8 mouse cellular contexts compared by ENCODE assay signal in genomic region chr5:66337025-66337968, GRCm38 (mm10).
A peak's percentile ranks its signal among the peaks of the same experiment; 100 is the strongest.
DNase-seq lines count a peak whose midpoint lies in the region; ATAC-seq and TF ChIP-seq lines count a peak whose summit lies in the region.
"Had no signal": no experiment of that assay in that cellular context is flagged by ENCODE, and none has a peak within 500 bp of the region (broad histone marks: within the 10 kb centered on the region; RNA-seq: fewer than 3 reads in every experiment).

No protein-coding gene starts in this region.

- DNase-seq in cerebellum, adult 2 months: peak; percentile 58 to 61
- peak; percentile 33 for DNase-seq in gastrocnemius, adult 18-20 months (ENCODE audit: low spot score)
- DNase-seq in limb, embryonic 14.5 days (ENCODE audit: low spot score): peak; percentile 50
- DNase-seq in thymus, adult 2 months: peak; percentile 46

- H3K4me2 ChIP-seq in hindbrain, embryonic 13.5 days: peak overlapping the region; percentile 91
- H3K4me2 ChIP-seq in limb, embryonic 14.5 days (replicated peaks; ENCODE audit: low read depth, low read length, severe bottlenecking): peak overlapping the region; percentile 87
- H3K4me2 ChIP-seq in midbrain, embryonic 15.5 days: peak overlapping the region; percentile 94

- H3K4me3 ChIP-seq in cerebellum, adult 2 months (replicated peaks; ENCODE audit: insufficient read depth, low read depth, low read length): peak overlapping the region; percentile 51
- H3K4me3 ChIP-seq in hindbrain, embryonic 13.5 days: peak overlapping the region; percentile 64
- peak overlapping the region; percentile 37 for H3K4me3 ChIP-seq in limb, embryonic 14.5 days (replicated peaks; ENCODE audit: low read length)
- peak overlapping the region; percentile 60 for H3K4me3 ChIP-seq in midbrain, embryonic 15.5 days
- H3K4me3 ChIP-seq in thymus, adult 2 months (ENCODE audit: control insufficient read depth, insufficient read depth, low read length): peak overlapping the region; percentile 30
- H3K4me3 ChIP-seq: erythroblast, embryonic 14.5 days had no signal

- no peak for TF ChIP-seq POLR2A in cerebellum, adult 2 months (IDR thresholded peaks at IDR 0.05; ENCODE audit: borderline replicate concordance, insufficient read depth, low read length)
- TF ChIP-seq POLR2A in limb, embryonic 14.5 days (IDR thresholded peaks at IDR 0.05; ENCODE audit: borderline replicate concordance, extremely low read depth, insufficient read depth, insufficient read length): no peak
- TF ChIP-seq POLR2A in thymus, adult 2 months (IDR thresholded peaks at IDR 0.05; ENCODE audit: control insufficient read depth, extremely low read depth, insufficient read depth, low read length, poor library complexity): no peak; the same call in 1 of the 2 replicates

- WGBS in cerebellum, adult 2 months: 13% methylated on average over 38 of the region's 38 CpGs
- 4% methylated on average over 38 of the region's 38 CpGs for WGBS in hindbrain, embryonic 13.5 days
- WGBS in limb, embryonic 14.5 days: 4% methylated on average over 36 of the region's 38 CpGs
- 3% methylated on average over 38 of the region's 38 CpGs for WGBS in midbrain, embryonic 15.5 days
- WGBS in thymus, adult 2 months: 9% methylated on average over 38 of the region's 38 CpGs

- no peak overlapping the region for H3K27ac ChIP-seq in cerebellum, adult 2 months (ENCODE audit: insufficient read depth, low read length)
- peak overlapping the region; percentile 90 for H3K27ac ChIP-seq in hindbrain, embryonic 13.5 days
- no peak overlapping the region for H3K27ac ChIP-seq in limb, embryonic 14.5 days (replicated peaks; ENCODE audit: low read depth, low read length)
- H3K27ac ChIP-seq in midbrain, embryonic 15.5 days: peak overlapping the region; percentile 82
- H3K27ac ChIP-seq in thymus, adult 2 months (ENCODE audit: control insufficient read depth, insufficient read depth, low read length): no peak overlapping the region

- peak; percentile 52 for ATAC-seq in activated CD4-positive, CD25-positive, alpha-beta regulatory T cell, adult 4 months
- peak; percentile 63 for ATAC-seq in hindbrain, embryonic 13.5 days (ENCODE audit: low FRiP score)
- ATAC-seq in limb, embryonic 14.5 days (ENCODE audit: low FRiP score, low read depth): peak; percentile 80; the same call in 1 of the 2 replicates
- ATAC-seq in midbrain, embryonic 15.5 days (replicated peaks): peak; percentile 77

- no peaks in the 10 kb centered on the region for H3K9me3 ChIP-seq in hindbrain, embryonic 13.5 days
- H3K9me3 ChIP-seq in limb, embryonic 14.5 days (ENCODE audit: control insufficient read depth, low read length): no peaks in the 10 kb centered on the region
- no peaks in the 10 kb centered on the region for H3K9me3 ChIP-seq in midbrain, embryonic 15.5 days

- no peak for TF ChIP-seq CTCF in cerebellum, adult 2 months (IDR thresholded peaks at IDR 0.05; ENCODE audit: borderline replicate concordance, insufficient read depth, low read depth, low read length)
- no peak for TF ChIP-seq CTCF in thymus, adult 2 months (IDR thresholded peaks at IDR 0.05; ENCODE audit: borderline replicate concordance, control insufficient read depth, extremely low read depth, insufficient read depth, low read length, poor library complexity)

- no peaks in the 10 kb centered on the region for H3K27me3 ChIP-seq in cerebellum, adult 2 months (ENCODE audit: control insufficient read depth, insufficient read depth, low read length)
- no peaks in the 10 kb centered on the region for H3K27me3 ChIP-seq in hindbrain, embryonic 13.5 days
- no peaks in the 10 kb centered on the region for H3K27me3 ChIP-seq in limb, embryonic 14.5 days (ENCODE audit: control insufficient read depth, insufficient read depth, low read length)
- no peaks in the 10 kb centered on the region for H3K27me3 ChIP-seq in midbrain, embryonic 15.5 days (replicated peaks)
- H3K27me3 ChIP-seq in thymus, adult 2 months (ENCODE audit: control insufficient read depth, insufficient read depth, low read length): no peaks in the 10 kb centered on the region

- peak overlapping the region; percentile 83 for H3K9ac ChIP-seq in hindbrain, embryonic 13.5 days
- peak overlapping the region; percentile 44; the same call in 1 of the 2 replicates for H3K9ac ChIP-seq in limb, embryonic 14.5 days (ENCODE audit: low read depth, low read length, severe bottlenecking)
- peak overlapping the region; percentile 62 for H3K9ac ChIP-seq in midbrain, embryonic 15.5 days

- no peaks in the 10 kb centered on the region for H3K36me3 ChIP-seq in hindbrain, embryonic 13.5 days
- no peaks in the 10 kb centered on the region for H3K36me3 ChIP-seq in limb, embryonic 14.5 days (ENCODE audit: control insufficient read depth, insufficient read depth, low read length)
- no peaks in the 10 kb centered on the region for H3K36me3 ChIP-seq in midbrain, embryonic 15.5 days (replicated peaks)
- no peaks in the 10 kb centered on the region for H3K36me3 ChIP-seq in thymus, adult 2 months (ENCODE audit: control insufficient read depth, insufficient read depth, low read length)

- H3K4me1 ChIP-seq in cerebellum, adult 2 months (ENCODE audit: control insufficient read depth, insufficient read depth, low read length): peaks cover 5% of the 10 kb centered on the region
- peaks cover 74% of the 10 kb centered on the region for H3K4me1 ChIP-seq in hindbrain, embryonic 13.5 days (replicated peaks)
- H3K4me1 ChIP-seq in limb, embryonic 14.5 days (ENCODE audit: control insufficient read depth, insufficient read depth, low read length): peaks cover 9% of the 10 kb centered on the region
- H3K4me1 ChIP-seq in midbrain, embryonic 15.5 days: peaks cover 57% of the 10 kb centered on the region
- H3K4me1 ChIP-seq in thymus, adult 2 months (replicated peaks; ENCODE audit: control insufficient read depth, insufficient read depth, low read length): peaks cover 7% of the 10 kb centered on the region

Comparison
In these comparisons a context has a peak if more than half of its experiments do, and no peak if none do; other contexts are left out.
1. H3K27ac ChIP-seq: peak in hindbrain, embryonic 13.5 days (single experiment) and midbrain, embryonic 15.5 days (single experiment); none in cerebellum, adult 2 months (single experiment), limb, embryonic 14.5 days (single experiment) and thymus, adult 2 months (single experiment).
2. Peak in every context shown above with its lines, with median percentiles within 50 percentile points of each other: ATAC-seq, DNase-seq, H3K4me3 ChIP-seq, H3K4me2 ChIP-seq and H3K9ac ChIP-seq.